Mouse (Mus musculus) left cerebral cortex, postnatal 4 days (tissue): ENCODE data around the gene Myl12a. TPM values are rescaled to one million over a fixed set of nuclear protein-coding genes. Genes with fewer than 3 reads are reported as not detected.
"Not testable (repeated sequence)": the region's sequence is repeated elsewhere in the genome, so short reads cannot be mapped to it uniquely, and the experiment has no call there.

Source experiments
- DNase-seq: peaks from one replicate; pipeline ENCODE4 v3.0.0-alpha.2; 2022
- intact Hi-C: fragments of 180-260 bp; cut with DNase I; formaldehyde crosslinking; loops from one replicate; pipeline ENCODE4 v1.15.1; 2025
- total RNA-seq, 2 experiments: library from RNA; stranded (reverse); gene quantifications; 2 replicates each; pipeline ENCODE4 v1.2.3; 2021

Gene Myl12a
- total RNA-seq, 2 experiments from 2014 or later = 43.7 to 53.6 TPM

GRCm38 (mm10) chr17:70963546-70963945 is 39.1 kb downstream of the Myl12a start:
- DNase-seq = peak; percentile 62
- intact Hi-C loops = not testable (repeated sequence)

- DNase-seq = peak; percentile 24
- intact Hi-C loops = no loop called here
Measured at GRCm38 (mm10) chr17:70951266-70951665, 51.4 kb downstream of the Myl12a start.

- intact Hi-C loops = no loop called here
- no peak for DNase-seq
Measured at GRCm38 (mm10) chr17:70949171-70949570, 53.5 kb downstream of the Myl12a start.

GRCm38 (mm10) chr17:70948721-70949120 is 54.0 kb downstream of the Myl12a start:
- DNase-seq = no peak
- intact Hi-C loops = no loop called here

GRCm38 (mm10) chr17:70943779-70944178 is 58.9 kb downstream of the Myl12a start:
- intact Hi-C loops = no loop called here
- no peak for DNase-seq

Other genes starting within 250 kb of the Myl12a start
- 1 to 10 TPM; 3.2 to 3.3 TPM for gene Tgif1, start 149.3 kb downstream of the Myl12a start, total RNA-seq
- 1 to 10 TPM; 1.8 to 2.1 TPM for gene Myom1, start 245 bp downstream of the Myl12a start, total RNA-seq
- gene Lpin2, start 179.7 kb upstream of the Myl12a start, total RNA-seq = 10 to 100 TPM; 68.6 to 71.5 TPM